Mouse (Mus musculus): ENCODE data around the gene Chtf18. TPM values are rescaled to one million over a fixed set of nuclear protein-coding genes. Genes with fewer than 3 reads are reported as not detected.
A peak's percentile ranks its signal among the peaks of the same experiment; 100 is the strongest.

The Chtf18 gene
- polyA plus RNA-seq, 1 experiment from 2014 or later = 17.7 TPM

DNA sequence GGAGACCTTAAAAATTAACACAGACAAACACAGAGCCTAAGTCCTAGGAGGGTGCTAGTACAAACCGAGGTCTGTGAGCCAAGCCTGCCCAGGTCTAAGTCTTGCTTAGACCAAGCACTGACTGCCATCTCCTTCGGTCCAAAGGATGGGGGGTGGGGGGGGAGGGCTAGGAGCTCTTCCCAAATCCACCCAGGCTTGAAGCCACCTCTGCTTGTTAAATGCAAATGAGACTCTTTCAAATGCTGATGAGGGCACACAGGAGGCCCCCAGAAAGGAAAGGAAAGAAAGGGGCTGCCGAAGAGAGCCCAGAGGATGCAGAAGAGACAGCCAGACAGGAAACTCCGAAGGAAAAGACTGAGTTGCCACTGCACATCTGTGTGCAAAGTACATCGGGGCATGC, 47.4 kb downstream of the Chtf18 start:
- Histone ChIP-seq H3K9me3 (replicated peaks; ENCODE audit: control insufficient read depth, low read length) (no peaks in the 10 kb centered on the region), H3K4me2 (ENCODE audit: low read depth, low read length) (no peak overlapping the region), H3K36me3 (replicated peaks; ENCODE audit: control insufficient read depth, insufficient read depth, low read depth, low read length) (no peaks in the 10 kb centered on the region), H3K4me1 (ENCODE audit: control insufficient read depth, insufficient read depth, low read length) (no peaks in the 10 kb centered on the region), H3K4me3 (ENCODE audit: low read depth, low read length) (no peak overlapping the region), H3K27ac (replicated peaks; ENCODE audit: low read depth, low read length) (no peak overlapping the region), H3K27me3 (ENCODE audit: control insufficient read depth, insufficient read depth, low read length) (no peaks in the 10 kb centered on the region), H3K9ac (replicated peaks; ENCODE audit: low read length) (no peak overlapping the region; the same call in 1 of the 2 replicates)
- 10% methylated on average over 5 of the region's 5 CpGs for WGBS
- DNase-seq (ENCODE audit: low spot score) (no peak), ATAC-seq (replicated peaks; ENCODE audit: insufficient number of reproducible peaks, low FRiP score, low TSS enrichment, low read depth) (no peak)

DNA sequence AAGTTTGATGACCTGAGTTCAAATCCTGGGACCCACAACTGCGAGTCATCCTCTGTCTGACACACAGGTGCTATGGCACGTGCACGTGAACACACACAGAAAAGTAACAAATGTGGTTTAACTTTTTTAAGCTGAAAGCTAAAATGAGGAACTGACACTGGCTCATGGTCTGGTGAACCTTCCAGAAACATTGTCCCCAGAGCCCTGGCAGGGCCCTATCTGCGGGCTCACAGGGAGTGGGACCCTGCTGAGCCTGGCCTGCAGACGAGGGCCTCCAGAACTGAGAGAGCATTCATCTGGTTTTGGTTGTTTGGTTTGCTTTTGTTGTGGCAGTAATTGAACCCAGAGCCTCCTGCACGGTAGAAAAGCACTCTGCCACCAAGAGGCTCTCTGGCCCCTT, 49.2 kb downstream of the Chtf18 start:
- Histone ChIP-seq H3K27me3 (ENCODE audit: control insufficient read depth, insufficient read depth, low read length) (no peaks in the 10 kb centered on the region), H3K27ac (replicated peaks; ENCODE audit: low read depth, low read length) (no peak overlapping the region), H3K4me3 (ENCODE audit: low read depth, low read length) (no peak overlapping the region), H3K36me3 (replicated peaks; ENCODE audit: control insufficient read depth, insufficient read depth, low read depth, low read length) (no peaks in the 10 kb centered on the region), H3K4me1 (ENCODE audit: control insufficient read depth, insufficient read depth, low read length) (no peaks in the 10 kb centered on the region), H3K4me2 (ENCODE audit: low read depth, low read length) (no peak overlapping the region), H3K9me3 (replicated peaks; ENCODE audit: control insufficient read depth, low read length) (no peaks in the 10 kb centered on the region), H3K9ac (replicated peaks; ENCODE audit: low read length) (no peak overlapping the region)
- 49% methylated on average over 6 of the region's 6 CpGs for WGBS
- DNase-seq (ENCODE audit: low spot score) (peak; percentile 64), ATAC-seq (replicated peaks; ENCODE audit: insufficient number of reproducible peaks, low FRiP score, low TSS enrichment, low read depth) (no peak)

DNA sequence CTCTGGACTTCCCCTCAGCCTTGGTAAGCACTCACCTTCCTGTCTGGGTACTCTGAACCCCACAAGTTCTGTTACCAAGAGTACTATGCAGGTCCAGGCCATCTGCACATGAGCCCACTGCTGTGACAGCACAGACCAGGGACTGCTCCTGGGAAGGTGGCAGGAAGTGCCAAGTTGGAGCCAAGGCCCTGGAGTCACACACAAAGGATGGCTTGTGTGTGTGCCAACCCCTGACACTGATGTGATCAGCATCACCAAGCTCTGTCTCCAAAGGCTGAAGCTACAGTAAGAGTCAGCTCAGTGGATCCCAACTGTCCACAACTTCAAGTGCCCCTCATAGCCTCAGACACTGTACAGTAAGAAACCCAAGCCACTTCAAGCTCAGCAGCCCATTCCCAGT, 54.2 kb downstream of the Chtf18 start:
- Histone ChIP-seq H3K27me3 (ENCODE audit: control insufficient read depth, insufficient read depth, low read length) (no peaks in the 10 kb centered on the region), H3K4me2 (ENCODE audit: low read depth, low read length) (no peak overlapping the region), H3K9ac (replicated peaks; ENCODE audit: low read length) (no peak overlapping the region), H3K4me3 (ENCODE audit: low read depth, low read length) (no peak overlapping the region), H3K9me3 (replicated peaks; ENCODE audit: control insufficient read depth, low read length) (no peaks in the 10 kb centered on the region), H3K27ac (replicated peaks; ENCODE audit: low read depth, low read length) (no peak overlapping the region), H3K36me3 (replicated peaks; ENCODE audit: control insufficient read depth, insufficient read depth, low read depth, low read length) (no peaks in the 10 kb centered on the region), H3K4me1 (ENCODE audit: control insufficient read depth, insufficient read depth, low read length) (no peaks in the 10 kb centered on the region; the same call in 1 of the 2 replicates)
- no peak for ATAC-seq (replicated peaks; ENCODE audit: insufficient number of reproducible peaks, low FRiP score, low TSS enrichment, low read depth)
- no peak for DNase-seq (ENCODE audit: low spot score)

Small RNAs within 50 kb of the gene (microRNA-seq; reads per million reads assigned to microRNA genes)
- not detected for gene Gm25083 (ENCODE audit: borderline number of aligned reads)

Other genes with a start within 250 kb of the Chtf18 start
- 0.14 and 0.18 TPM in 2 replicates for gene Sstr5, start 230.1 kb downstream of the Chtf18 start, polyA plus RNA-seq (2014; fragmentation: Nextera tagmentation; extraction: Ambion mirVana)
- 6.2 and 9.5 TPM in 2 replicates for gene Sox8, start 156.7 kb downstream of the Chtf18 start, polyA plus RNA-seq (2014; fragmentation: Nextera tagmentation; extraction: Ambion mirVana)
- 24.9 and 25.7 TPM in 2 replicates for gene Lmf1, start 148.3 kb downstream of the Chtf18 start, polyA plus RNA-seq (2014; fragmentation: Nextera tagmentation; extraction: Ambion mirVana)
- 1.7 and 2.4 TPM in 2 replicates for gene Gng13, start 10.2 kb downstream of the Chtf18 start, polyA plus RNA-seq (2014; fragmentation: Nextera tagmentation; extraction: Ambion mirVana)
- gene Rpusd1, start 251 bp upstream of the Chtf18 start, polyA plus RNA-seq (2014; fragmentation: Nextera tagmentation; extraction: Ambion mirVana) = 18.7 and 19.4 TPM in 2 replicates
- gene Mslnl, start 8.6 kb upstream of the Chtf18 start, polyA plus RNA-seq (2014; fragmentation: Nextera tagmentation; extraction: Ambion mirVana) = 0.10 TPM in 1 of 2 replicates, not detected in the other
- gene Msln, start 27.0 kb upstream of the Chtf18 start, polyA plus RNA-seq (2014; fragmentation: Nextera tagmentation; extraction: Ambion mirVana) = 0.63 TPM in 1 of 2 replicates, not detected in the other
- 23.8 and 24.5 TPM in 2 replicates for gene Narfl, start 46.4 kb upstream of the Chtf18 start, polyA plus RNA-seq (2014; fragmentation: Nextera tagmentation; extraction: Ambion mirVana)
- 58.7 and 61.1 TPM in 2 replicates for gene Haghl, start 58.3 kb upstream of the Chtf18 start, polyA plus RNA-seq (2014; fragmentation: Nextera tagmentation; extraction: Ambion mirVana)
- not detected in 2 replicates for gene Ccdc78, start 59.2 kb upstream of the Chtf18 start, polyA plus RNA-seq (2014; fragmentation: Nextera tagmentation; extraction: Ambion mirVana)
- 58.4 and 62.9 TPM in 2 replicates for gene Fam173a, start 65.5 kb upstream of the Chtf18 start, polyA plus RNA-seq (2014; fragmentation: Nextera tagmentation; extraction: Ambion mirVana)
- gene AC134908.4, start 68.2 kb upstream of the Chtf18 start, polyA plus RNA-seq (2014; fragmentation: Nextera tagmentation; extraction: Ambion mirVana) = not detected in 2 replicates
- 13.4 and 15.6 TPM in 2 replicates for gene Metrn, start 69.7 kb upstream of the Chtf18 start, polyA plus RNA-seq (2014; fragmentation: Nextera tagmentation; extraction: Ambion mirVana)
- 3.9 and 4.2 TPM in 2 replicates for gene Fbxl16, start 81.7 kb upstream of the Chtf18 start, polyA plus RNA-seq (2014; fragmentation: Nextera tagmentation; extraction: Ambion mirVana)
- gene Wdr24, start 96.2 kb upstream of the Chtf18 start, polyA plus RNA-seq (2014; fragmentation: Nextera tagmentation; extraction: Ambion mirVana) = 24.5 and 26.9 TPM in 2 replicates
- gene Jmjd8, start 101.4 kb upstream of the Chtf18 start, polyA plus RNA-seq (2014; fragmentation: Nextera tagmentation; extraction: Ambion mirVana) = 42.0 and 47.7 TPM in 2 replicates
- 323 and 352 TPM in 2 replicates for gene Stub1, start 106.0 kb upstream of the Chtf18 start, polyA plus RNA-seq (2014; fragmentation: Nextera tagmentation; extraction: Ambion mirVana)
- 1.1 and 1.5 TPM in 2 replicates for gene Rhbdl1, start 109.9 kb upstream of the Chtf18 start, polyA plus RNA-seq (2014; fragmentation: Nextera tagmentation; extraction: Ambion mirVana)
- 0.36 and 1.2 TPM in 2 replicates for gene Gm20683, start 114.3 kb upstream of the Chtf18 start, polyA plus RNA-seq (2014; fragmentation: Nextera tagmentation; extraction: Ambion mirVana)
- gene Rhot2, start 117.4 kb upstream of the Chtf18 start, polyA plus RNA-seq (2014; fragmentation: Nextera tagmentation; extraction: Ambion mirVana) = 7.1 and 9.7 TPM in 2 replicates
- gene Wdr90, start 134.1 kb upstream of the Chtf18 start, polyA plus RNA-seq (2014; fragmentation: Nextera tagmentation; extraction: Ambion mirVana) = 14.7 and 15.1 TPM in 2 replicates
- gene Mcrip2, start 141.3 kb upstream of the Chtf18 start, polyA plus RNA-seq (2014; fragmentation: Nextera tagmentation; extraction: Ambion mirVana) = 7.3 and 9.5 TPM in 2 replicates
- gene Mettl26, start 147.7 kb upstream of the Chtf18 start, polyA plus RNA-seq (2014; fragmentation: Nextera tagmentation; extraction: Ambion mirVana) = 49.8 and 63.3 TPM in 2 replicates
- gene Wfikkn1, start 153.4 kb upstream of the Chtf18 start, polyA plus RNA-seq (2014; fragmentation: Nextera tagmentation; extraction: Ambion mirVana) = 0.63 and 0.87 TPM in 2 replicates
- gene Rab40c, start 192.3 kb upstream of the Chtf18 start, polyA plus RNA-seq (2014; fragmentation: Nextera tagmentation; extraction: Ambion mirVana) = 17.6 and 18.7 TPM in 2 replicates
- 40.2 and 41.4 TPM in 2 replicates for gene Pigq, start 217.5 kb upstream of the Chtf18 start, polyA plus RNA-seq (2014; fragmentation: Nextera tagmentation; extraction: Ambion mirVana)
- gene Nhlrc4, start 217.5 kb upstream of the Chtf18 start, polyA plus RNA-seq (2014; fragmentation: Nextera tagmentation; extraction: Ambion mirVana) = 0.15 TPM in 1 of 2 replicates, not detected in the other
- 0.15 and 0.49 TPM in 2 replicates for gene A930017K11Rik, start 225.1 kb upstream of the Chtf18 start, polyA plus RNA-seq (2014; fragmentation: Nextera tagmentation; extraction: Ambion mirVana)